Mouse (Mus musculus) intestine, embryonic 15.5 days (tissue): ENCODE results near the gene Pde7b. TPM values are rescaled to one million over a fixed set of nuclear protein-coding genes. Genes with fewer than 3 reads are reported as not detected.
"Not testable (repeated sequence)": the region's sequence is repeated elsewhere in the genome, so short reads cannot be mapped to it uniquely, and the experiment has no call there.

Experiments used
- ATAC-seq: fragments of 200-750 bp; cut with Nextera tagmentation; 2 replicates; pipeline ENCODE4 v1.8.0; 2017; ENCODE audit warnings: moderate TSS enrichment, moderate library complexity
- H3K27ac ChIP-seq: fragments of 300-500 bp; sonication (generic); 2 replicates; pipeline ENCODE4 v1.5.1; 2015; ENCODE audit warnings: mild to moderate bottlenecking, inconsistent platforms
- H3K27me3 ChIP-seq: fragments of 300-500 bp; sonication (generic); replicated peaks from 2 replicates; pipeline ENCODE4 v1.6.1; 2015; ENCODE audit warnings: inconsistent platforms
- H3K36me3 ChIP-seq: fragments of 300-500 bp; sonication (generic); 2 replicates; pipeline ENCODE4 v1.6.1; 2015; ENCODE audit warnings: inconsistent platforms
- H3K4me1 ChIP-seq: fragments of 300-500 bp; sonication (generic); replicated peaks from 2 replicates; pipeline ENCODE4 v1.6.1; 2015; ENCODE audit warnings: inconsistent platforms
- H3K4me2 ChIP-seq: fragments of 300-500 bp; sonication (generic); replicated peaks from 2 replicates; pipeline ENCODE4 v1.6.1; 2015; ENCODE audit warnings: mild to moderate bottlenecking, inconsistent platforms
- H3K4me3 ChIP-seq: fragments of 300-500 bp; sonication (generic); replicated peaks from 2 replicates; pipeline ENCODE4 v1.5.1; 2015; ENCODE audit warnings: inconsistent platforms
- H3K9ac ChIP-seq: fragments of 300-500 bp; sonication (generic); 2 replicates; pipeline ENCODE4 v1.6.1; 2015; ENCODE audit warnings: inconsistent platforms
- H3K9me3 ChIP-seq: fragments of 300-500 bp; sonication (generic); 2 replicates; pipeline ENCODE4 v1.6.1; 2016; ENCODE audit warnings: inconsistent platforms
- WGBS: fragments of 180-500 bp; shearing (Covaris S2); methylation state at CpG from one replicate; pipeline ENCODE4 v1.1.7; 2015; 5-methylcytosine and 5-hydroxymethylcytosine counted together
- polyA plus RNA-seq: library from polyadenylated mRNA; unstranded; fragments of >200 nt; fragmentation: Nextera tagmentation; extraction: Ambion mirVana; gene quantifications from 2 replicates; pipeline ENCODE4 v1.2.1, GENCODE M21; 2015

The Pde7b gene
- polyA plus RNA-seq, 1 experiment from 2014 or later, result 3.2 TPM

- Histone ChIP-seq H3K4me1 (peaks cover 2% of the 10 kb centered on the region; the same call in 1 of the 2 replicates), H3K27ac (no peak overlapping the region), H3K4me2 (no peak overlapping the region), H3K9ac (no peak overlapping the region), H3K36me3 (no peaks in the 10 kb centered on the region), H3K27me3 (no peaks in the 10 kb centered on the region), H3K4me3 (no peak overlapping the region), H3K9me3 (no peaks in the 10 kb centered on the region)
- WGBS, result 74% methylated on average over 4 of the region's 4 CpGs
- 0 out of 2 replicates have a peak, but pooled peaks have one; percentile 47 for ATAC-seq
Observed at GRCm38 (mm10) chr10:20527737-20528136, 197.1 kb downstream of the Pde7b start.

DNA sequence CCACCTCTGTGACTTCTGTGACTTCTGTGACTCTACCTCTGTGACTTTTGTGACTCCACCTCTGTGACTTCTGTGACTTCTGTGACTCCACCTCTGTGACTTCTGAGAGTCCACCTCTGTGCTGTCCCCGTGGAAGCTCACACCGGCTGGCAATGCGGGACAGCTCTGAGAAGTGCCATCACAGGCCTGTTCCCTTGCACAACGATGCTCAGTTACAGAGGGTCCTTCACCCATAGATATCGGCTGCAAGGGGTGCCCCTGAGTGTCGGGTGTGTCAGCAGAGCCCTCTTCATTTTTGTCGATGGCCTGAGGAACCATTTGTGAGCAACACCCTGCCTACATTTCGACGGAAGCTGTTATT lies 206.4 kb downstream of the Pde7b start:
- Histone ChIP-seq H3K4me1 (no peaks in the 10 kb centered on the region), H3K27me3 (no peaks in the 10 kb centered on the region), H3K9me3 (no peaks in the 10 kb centered on the region), H3K4me2 (no peak overlapping the region), H3K27ac (no peak overlapping the region), H3K9ac (no peak overlapping the region), H3K4me3 (no peak overlapping the region), H3K36me3 (no peaks in the 10 kb centered on the region)
- no peak for ATAC-seq
- 85% methylated on average over 9 of the region's 9 CpGs for WGBS

GRCm38 (mm10) chr10:20517756-20518528 lies 206.9 kb downstream of the Pde7b start:
- not testable (repeated sequence) for H3K4me1 ChIP-seq, H3K36me3 ChIP-seq, H3K27ac ChIP-seq, H3K9me3 ChIP-seq, ATAC-seq, H3K9ac ChIP-seq, H3K4me3 ChIP-seq, H3K27me3 ChIP-seq, H3K4me2 ChIP-seq
- WGBS, result 75% methylated on average over 9 of the region's 9 CpGs

- no peak for ATAC-seq
- Histone ChIP-seq H3K4me1 (no peaks in the 10 kb centered on the region), H3K27ac (no peak overlapping the region), H3K36me3 (no peaks in the 10 kb centered on the region), H3K9me3 (no peaks in the 10 kb centered on the region), H3K9ac (no peak overlapping the region), H3K4me2 (no peak overlapping the region), H3K4me3 (no peak overlapping the region), H3K27me3 (no peaks in the 10 kb centered on the region)
- 79% methylated on average over 4 of the region's 4 CpGs for WGBS
Observed at GRCm38 (mm10) chr10:20513891-20514290, 211.0 kb downstream of the Pde7b start.

DNA sequence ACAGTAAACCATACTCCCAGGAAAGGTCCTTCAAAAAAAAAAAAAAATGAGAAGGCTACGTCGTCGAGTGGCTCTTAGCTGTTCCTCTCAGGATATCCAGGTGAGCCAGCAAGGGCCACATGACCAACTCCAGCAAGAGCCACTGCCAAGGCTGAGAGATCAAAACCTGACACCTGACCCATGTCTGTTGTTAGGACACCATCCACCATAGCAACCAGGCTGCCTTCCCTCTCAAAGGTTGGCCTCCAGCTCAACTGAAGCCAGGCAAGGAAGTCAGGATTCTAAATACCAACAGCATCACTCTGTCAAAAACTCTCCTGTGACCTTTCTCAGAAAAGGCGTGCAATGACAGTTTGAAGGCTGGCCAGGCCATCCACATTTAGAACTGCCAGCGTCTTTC lies 211.4 kb downstream of the Pde7b start:
- no peak for ATAC-seq
- no peaks in the 10 kb centered on the region for H3K27me3 ChIP-seq
- H3K4me3 ChIP-seq, result no peak overlapping the region
- H3K4me1 ChIP-seq, result no peaks in the 10 kb centered on the region
- H3K9ac ChIP-seq, result no peak overlapping the region
- no peak overlapping the region for H3K4me2 ChIP-seq
- H3K27ac ChIP-seq, result no peak overlapping the region
- H3K9me3 ChIP-seq, result no peaks in the 10 kb centered on the region
- 91% methylated on average over 5 of the region's 5 CpGs for WGBS
- H3K36me3 ChIP-seq, result no peaks in the 10 kb centered on the region

- no peak for ATAC-seq
- H3K4me3 ChIP-seq, result no peak overlapping the region
Observed at GRCm38 (mm10) chr10:20509819-20510218, 215.1 kb downstream of the Pde7b start.

DNA sequence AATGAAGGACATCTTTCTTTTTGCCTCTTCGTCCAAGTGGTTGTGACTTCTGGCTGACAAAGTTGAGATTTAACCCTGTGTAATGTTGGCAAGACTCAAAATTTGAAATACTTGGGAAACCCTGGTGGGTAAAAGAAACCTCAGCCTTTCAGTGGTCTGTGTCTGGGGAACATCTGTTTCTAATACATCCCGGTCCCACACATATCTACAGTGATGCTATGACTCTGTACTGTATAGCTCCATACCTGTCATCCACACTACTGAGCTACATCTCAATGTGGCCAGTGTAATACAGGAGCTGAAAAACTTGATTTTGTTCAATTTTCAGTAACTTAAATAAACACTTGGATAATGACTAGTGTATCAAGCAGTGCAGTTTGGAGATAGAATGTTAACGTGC lies 216.4 kb downstream of the Pde7b start:
- Histone ChIP-seq H3K27me3 (no peaks in the 10 kb centered on the region), H3K9ac (no peak overlapping the region), H3K4me2 (no peak overlapping the region), H3K4me3 (no peak overlapping the region), H3K4me1 (peaks cover 9% of the 10 kb centered on the region; the same call in 1 of the 2 replicates), H3K36me3 (no peaks in the 10 kb centered on the region), H3K9me3 (no peaks in the 10 kb centered on the region), H3K27ac (no peak overlapping the region)
- ATAC-seq, result no peak
- WGBS, result 63% methylated on average over 3 of the region's 3 CpGs

More at GRCm38 (mm10) chr10:20509819-20510218, 215.1 kb downstream of the Pde7b start:
- Histone ChIP-seq H3K27ac (no peak overlapping the region), H3K4me2 (no peak overlapping the region), H3K9ac (no peak overlapping the region), H3K4me1 (peaks cover 9% of the 10 kb centered on the region; the same call in 1 of the 2 replicates), H3K27me3 (no peaks in the 10 kb centered on the region), H3K9me3 (no peaks in the 10 kb centered on the region), H3K36me3 (no peaks in the 10 kb centered on the region)
- 90% methylated on average over 4 of the region's 4 CpGs for WGBS

- ATAC-seq, result no peak
- 46% methylated on average over 9 of the region's 9 CpGs for WGBS
Observed at GRCm38 (mm10) chr10:20507732-20508412, 217.0 kb downstream of the Pde7b start.

GRCm38 (mm10) chr10:20507069-20507468 lies 217.8 kb downstream of the Pde7b start:
- ATAC-seq, result no peak
- Histone ChIP-seq H3K4me2 (no peak overlapping the region), H3K4me1 (peaks cover 9% of the 10 kb centered on the region; the same call in 1 of the 2 replicates), H3K9me3 (no peaks in the 10 kb centered on the region), H3K27ac (no peak overlapping the region), H3K36me3 (no peaks in the 10 kb centered on the region), H3K4me3 (no peak overlapping the region), H3K27me3 (no peaks in the 10 kb centered on the region), H3K9ac (no peak overlapping the region)
- 82% methylated on average over 2 of the region's 2 CpGs for WGBS

More at GRCm38 (mm10) chr10:20507732-20508412, 217.0 kb downstream of the Pde7b start:
- Histone ChIP-seq H3K4me1 (peaks cover 9% of the 10 kb centered on the region; the same call in 1 of the 2 replicates), H3K4me3 (no peak overlapping the region), H3K9me3 (no peaks in the 10 kb centered on the region), H3K9ac (no peak overlapping the region), H3K36me3 (no peaks in the 10 kb centered on the region), H3K27ac (no peak overlapping the region), H3K4me2 (no peak overlapping the region), H3K27me3 (no peaks in the 10 kb centered on the region)

GRCm38 (mm10) chr10:20505454-20505853 lies 219.4 kb downstream of the Pde7b start:
- no peak for ATAC-seq
- Histone ChIP-seq H3K4me2 (no peak overlapping the region), H3K27me3 (no peaks in the 10 kb centered on the region), H3K4me3 (no peak overlapping the region), H3K9ac (no peak overlapping the region), H3K4me1 (peaks cover 9% of the 10 kb centered on the region; the same call in 1 of the 2 replicates), H3K36me3 (no peaks in the 10 kb centered on the region), H3K9me3 (no peaks in the 10 kb centered on the region), H3K27ac (no peak overlapping the region)
- 74% methylated on average over 10 of the region's 10 CpGs for WGBS

GRCm38 (mm10) chr10:20504800-20505199 lies 220.1 kb downstream of the Pde7b start:
- no peak overlapping the region for H3K9ac ChIP-seq
- no peaks in the 10 kb centered on the region for H3K36me3 ChIP-seq
- no peak overlapping the region for H3K4me2 ChIP-seq
- H3K27me3 ChIP-seq, result no peaks in the 10 kb centered on the region
- peaks cover 9% of the 10 kb centered on the region; the same call in 1 of the 2 replicates for H3K4me1 ChIP-seq
- H3K4me3 ChIP-seq, result no peak overlapping the region
- no peaks in the 10 kb centered on the region for H3K9me3 ChIP-seq
- no peak overlapping the region for H3K27ac ChIP-seq
- 91% methylated on average over 3 of the region's 3 CpGs for WGBS
- ATAC-seq, result no peak

DNA sequence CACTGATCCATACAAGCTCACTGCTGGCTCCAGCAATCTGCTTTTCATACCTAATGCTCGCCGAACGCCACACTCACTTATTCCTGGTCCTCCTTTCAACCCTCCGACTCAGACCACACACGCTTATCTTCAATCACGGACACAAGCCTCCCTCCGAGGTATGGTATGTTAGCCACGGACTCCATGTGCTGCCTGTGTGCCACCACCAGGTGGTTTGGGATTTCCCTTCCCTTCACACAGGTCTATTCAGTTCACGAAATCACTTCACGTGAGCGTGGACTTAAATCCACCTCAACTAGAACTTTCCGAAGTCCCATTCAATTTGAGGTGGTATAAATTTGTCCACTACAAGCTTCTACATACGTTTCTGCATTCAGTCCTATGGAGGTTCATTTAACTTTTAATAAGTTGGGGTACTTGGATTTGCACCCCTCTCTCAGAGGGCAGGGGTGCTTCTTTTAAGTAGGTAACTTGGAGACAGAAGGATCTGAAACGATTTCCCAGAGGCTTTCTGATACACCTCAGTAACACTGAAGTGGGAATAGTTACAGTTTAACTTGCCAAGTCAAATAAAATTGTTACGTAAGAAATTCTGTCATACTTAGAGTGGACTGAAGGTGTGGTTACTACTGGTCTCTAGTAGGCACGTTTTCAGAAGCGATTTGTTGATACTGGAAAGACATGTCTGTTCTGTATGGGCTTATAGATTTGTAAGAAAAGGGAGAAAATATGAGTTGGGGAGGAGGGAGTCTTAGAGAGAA lies 221.4 kb downstream of the Pde7b start:
- H3K9me3 ChIP-seq, result no peaks in the 10 kb centered on the region
- H3K27me3 ChIP-seq, result no peaks in the 10 kb centered on the region
- WGBS, result 80% methylated on average over 17 of the region's 17 CpGs
- no peak overlapping the region for H3K4me3 ChIP-seq
- ATAC-seq, result peak; percentile 58
- no peak overlapping the region for H3K9ac ChIP-seq
- no peak overlapping the region for H3K27ac ChIP-seq
- H3K36me3 ChIP-seq, result no peaks in the 10 kb centered on the region
- no peak overlapping the region for H3K4me2 ChIP-seq
- H3K4me1 ChIP-seq, result peaks cover 9% of the 10 kb centered on the region; the same call in 1 of the 2 replicates
